Mouse (Mus musculus): ENCODE data around the gene Ccdc194.

DNA sequence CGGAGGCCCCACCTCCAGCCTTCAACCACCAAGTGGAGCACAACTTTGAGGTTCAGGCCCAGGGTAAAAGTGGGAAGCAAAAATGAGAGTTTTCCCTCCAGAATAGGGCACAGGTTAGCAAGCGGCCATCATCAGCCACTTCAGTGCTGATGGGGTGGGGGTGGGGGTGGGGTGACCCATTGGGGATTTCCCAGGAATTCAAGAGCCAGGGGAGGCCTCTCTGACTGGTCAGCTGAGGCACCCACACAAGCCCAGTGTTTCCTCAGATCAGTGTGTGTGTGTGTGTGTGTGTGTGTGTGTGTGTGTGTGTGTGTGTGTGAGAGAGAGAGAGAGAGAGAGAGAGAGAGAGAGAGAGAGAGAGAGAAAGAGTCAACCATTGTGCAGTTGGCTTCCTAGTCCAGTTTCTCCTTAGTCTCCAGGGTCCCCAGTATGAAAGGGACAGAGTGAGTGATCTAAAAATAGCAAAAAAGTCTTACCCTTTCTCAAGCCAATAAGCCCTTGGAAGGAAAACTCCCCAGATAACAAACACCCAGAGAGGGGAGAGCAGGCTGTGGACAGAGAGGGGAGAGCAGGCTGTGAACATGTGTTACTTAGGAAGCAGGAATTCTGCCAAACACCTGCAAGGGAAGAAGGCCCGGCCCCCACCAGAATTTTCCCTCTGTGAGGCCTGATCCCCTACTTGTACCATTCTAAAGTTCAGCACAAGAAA lies 1.8 kb upstream of the Ccdc194 start:
- no peak for TF ChIP-seq POLR2A (IDR thresholded peaks at IDR 0.05; ENCODE audit: control insufficient read depth, extremely low read depth, insufficient read depth, low read length, poor library complexity)
- TF ChIP-seq CTCF (IDR thresholded peaks at IDR 0.05; ENCODE audit: borderline replicate concordance, control insufficient read depth, extremely low read depth, insufficient read depth, low read length, poor library complexity) = no peak

Data from thymus, adult 2 months (tissue).